Mouse (Mus musculus): Measurements from ENCODE around the gene Fbxl3. TPM values are rescaled to one million over a fixed set of nuclear protein-coding genes. Genes with fewer than 3 reads are reported as not detected.

Fbxl3 gene
- total and polyA plus RNA-seq, 3 experiments, result 14.6 to 28.4 TPM; not detected in 1

DNA sequence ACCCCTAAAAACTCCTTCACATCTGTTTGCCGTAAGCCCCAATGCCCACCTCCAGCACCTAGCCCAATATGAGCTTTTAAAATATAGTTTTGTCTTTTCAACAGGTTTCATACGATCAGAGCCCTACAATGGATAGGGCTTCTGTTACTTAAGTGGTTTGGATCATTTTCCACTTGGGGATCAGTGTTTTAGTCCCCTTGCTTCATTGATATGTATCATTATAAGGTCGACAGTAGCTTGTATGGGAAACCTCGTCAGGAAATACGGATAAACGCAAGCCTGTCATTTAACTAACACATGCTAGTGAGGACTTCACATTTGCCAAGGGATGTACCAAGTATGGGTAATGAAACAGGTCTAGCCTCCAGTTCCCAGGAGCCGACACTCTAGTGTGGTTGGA, 42.8 kb downstream of the Fbxl3 start:
- no peak for TF ChIP-seq TBP (IDR thresholded peaks at IDR 0.05; ENCODE audit: low read depth, low read length)
- TF ChIP-seq NRF1 (IDR thresholded peaks at IDR 0.05; ENCODE audit: insufficient read depth, low read depth, low read length, poor library complexity, severe bottlenecking), result no peak
- no peak for TF ChIP-seq TAL1 (IDR thresholded peaks at IDR 0.05; ENCODE audit: low read length)
- no peak for TF ChIP-seq ZNF384 (IDR thresholded peaks at IDR 0.05; ENCODE audit: low read depth, low read length)
- TF ChIP-seq CHD1 (IDR thresholded peaks at IDR 0.05; ENCODE audit: low read depth, low read length), result no peak
- no peak for TF ChIP-seq ETS1 (IDR thresholded peaks at IDR 0.05; ENCODE audit: low read depth, low read length)
- TF ChIP-seq EP300 (IDR thresholded peaks at IDR 0.05; ENCODE audit: low read depth in 1 of 2, low read length in 2 of 2), result no peak
- TF ChIP-seq RAD21 (IDR thresholded peaks at IDR 0.05; ENCODE audit: low read depth, low read length), result no peak
- TF ChIP-seq HCFC1 (IDR thresholded peaks at IDR 0.05; ENCODE audit: low read depth, low read length), result no peak
- no peak for TF ChIP-seq POLR2A (IDR thresholded peaks at IDR 0.05; ENCODE audit: control insufficient read depth in 1 of 2, insufficient read depth in 1 of 2, low read depth in 1 of 2, low read length in 2 of 2, poor library complexity in 1 of 2)
- no peaks in the 10 kb centered on the region for H3K36me3 ChIP-seq (ENCODE audit: control insufficient read depth in 1 of 2, insufficient read depth in 2 of 2, low read length in 2 of 2)
- H3K4me3 ChIP-seq (ENCODE audit: control insufficient read depth in 1 of 2, insufficient read depth in 1 of 2, low read depth in 2 of 2, low read length in 2 of 2), result no peak overlapping the region
- no peaks in the 10 kb centered on the region for H3K4me1 ChIP-seq (ENCODE audit: control insufficient read depth in 1 of 2, insufficient read depth in 2 of 2, low read length in 2 of 2)
- H3K79me2 ChIP-seq (ENCODE audit: control insufficient read depth, insufficient read depth, low read length, poor library complexity), result no peaks in the 10 kb centered on the region
- H3K9ac ChIP-seq (ENCODE audit: control insufficient read depth, low read depth, low read length, poor library complexity, severe bottlenecking), result no peak overlapping the region
- H3K27me3 ChIP-seq (ENCODE audit: control insufficient read depth in 1 of 2, insufficient read depth in 2 of 2, low read length in 2 of 2), result peaks cover 0 to 4% of the 10 kb centered on the region in 2 experiments; a peak in 2 of 4 replicates
- H3K27ac ChIP-seq (ENCODE audit: control insufficient read depth, low read depth, low read length), result no peak overlapping the region
- no peaks in the 10 kb centered on the region for H3K9me3 ChIP-seq (replicated peaks; ENCODE audit: insufficient read depth, low read length)
- DNase-seq (ENCODE audit: low read depth, low spot score), result no peak

- peaks cover 0 to 4% of the 10 kb centered on the region in 2 experiments; a peak in 2 of 4 replicates for H3K27me3 ChIP-seq (ENCODE audit: control insufficient read depth in 1 of 2, insufficient read depth in 2 of 2, low read length in 2 of 2)
- H3K9me3 ChIP-seq (replicated peaks; ENCODE audit: insufficient read depth, low read length), result no peaks in the 10 kb centered on the region
- H3K9ac ChIP-seq (ENCODE audit: control insufficient read depth, low read depth, low read length, poor library complexity, severe bottlenecking), result no peak overlapping the region
- H3K36me3 ChIP-seq (ENCODE audit: control insufficient read depth in 1 of 2, insufficient read depth in 2 of 2, low read length in 2 of 2), result no peaks in the 10 kb centered on the region
- no peak overlapping the region for H3K4me3 ChIP-seq (ENCODE audit: control insufficient read depth in 1 of 2, insufficient read depth in 1 of 2, low read depth in 2 of 2, low read length in 2 of 2)
- no peak for DNase-seq (ENCODE audit: low read depth, low spot score)
- TF ChIP-seq MAX (IDR thresholded peaks at IDR 0.05; ENCODE audit: low read length), result no peak
- no peak for TF ChIP-seq USF2 (IDR thresholded peaks at IDR 0.05; ENCODE audit: borderline replicate concordance in 1 of 2, insufficient read depth in 1 of 2, low read depth in 1 of 2, low read length in 2 of 2)
- TF ChIP-seq RAD21 (IDR thresholded peaks at IDR 0.05; ENCODE audit: low read depth, low read length), result no peak
- TF ChIP-seq ZKSCAN1 (IDR thresholded peaks at IDR 0.05; ENCODE audit: low read depth, low read length), result no peak
- no peak for TF ChIP-seq BHLHE40 (IDR thresholded peaks at IDR 0.05; ENCODE audit: borderline replicate concordance, low read depth, low read length)
- TF ChIP-seq TCF12 (IDR thresholded peaks at IDR 0.05; ENCODE audit: low read depth, low read length), result no peak
- no peak for TF ChIP-seq EP300 (IDR thresholded peaks at IDR 0.05; ENCODE audit: low read depth in 1 of 2, low read length in 2 of 2)
- no peak for TF ChIP-seq NELFE (IDR thresholded peaks at IDR 0.05; ENCODE audit: low read depth, low read length)
- TF ChIP-seq TAL1 (IDR thresholded peaks at IDR 0.05; ENCODE audit: low read length), result no peak
- no peak for TF ChIP-seq UBTF (IDR thresholded peaks at IDR 0.05; ENCODE audit: borderline replicate concordance, insufficient read depth, low read depth, low read length)
- no peak for TF ChIP-seq CTCF (IDR thresholded peaks at IDR 0.05 in 2 of 3, conservative IDR thresholded peaks at IDR 0.05 in 1 of 3; ENCODE audit: control insufficient read depth in 1 of 3, insufficient read depth in 1 of 3, low read depth in 2 of 3, low read length in 3 of 3, poor library complexity in 1 of 3, severe bottlenecking in 1 of 3)
- TF ChIP-seq TBP (IDR thresholded peaks at IDR 0.05; ENCODE audit: low read depth, low read length), result no peak
- TF ChIP-seq JUND (IDR thresholded peaks at IDR 0.05; ENCODE audit: low read depth, low read length), result no peak
- TF ChIP-seq ZMIZ1 (IDR thresholded peaks at IDR 0.05; ENCODE audit: low read depth, low read length), result no peak
- TF ChIP-seq ZC3H11A (IDR thresholded peaks at IDR 0.05; ENCODE audit: low read depth, low read length), result no peak
- no peak for TF ChIP-seq KAT2A (conservative IDR thresholded peaks at IDR 0.05; ENCODE audit: low read depth, low read length)
- no peak for TF ChIP-seq GABPA (IDR thresholded peaks at IDR 0.05; ENCODE audit: low read depth, low read length)
- no peak for TF ChIP-seq NRF1 (IDR thresholded peaks at IDR 0.05; ENCODE audit: insufficient read depth, low read depth, low read length, poor library complexity, severe bottlenecking)
- H3K79me2 ChIP-seq (ENCODE audit: control insufficient read depth, insufficient read depth, low read length, poor library complexity), result no peaks in the 10 kb centered on the region
- no peak overlapping the region for H3K27ac ChIP-seq (ENCODE audit: control insufficient read depth, low read depth, low read length)
- H3K4me1 ChIP-seq (ENCODE audit: control insufficient read depth in 1 of 2, insufficient read depth in 2 of 2, low read length in 2 of 2), result no peaks in the 10 kb centered on the region
Measured at GRCm38 (mm10) chr14:103054731-103055130, 44.6 kb downstream of the Fbxl3 start.
